Mouse (Mus musculus): ENCODE results near the gene Slc9a3. TPM values are rescaled to one million over a fixed set of nuclear protein-coding genes. Genes with fewer than 3 reads are reported as not detected.

The Slc9a3 gene
- polyA plus RNA-seq, 1 experiment from 2014 or later = 0.17 TPM

DNA sequence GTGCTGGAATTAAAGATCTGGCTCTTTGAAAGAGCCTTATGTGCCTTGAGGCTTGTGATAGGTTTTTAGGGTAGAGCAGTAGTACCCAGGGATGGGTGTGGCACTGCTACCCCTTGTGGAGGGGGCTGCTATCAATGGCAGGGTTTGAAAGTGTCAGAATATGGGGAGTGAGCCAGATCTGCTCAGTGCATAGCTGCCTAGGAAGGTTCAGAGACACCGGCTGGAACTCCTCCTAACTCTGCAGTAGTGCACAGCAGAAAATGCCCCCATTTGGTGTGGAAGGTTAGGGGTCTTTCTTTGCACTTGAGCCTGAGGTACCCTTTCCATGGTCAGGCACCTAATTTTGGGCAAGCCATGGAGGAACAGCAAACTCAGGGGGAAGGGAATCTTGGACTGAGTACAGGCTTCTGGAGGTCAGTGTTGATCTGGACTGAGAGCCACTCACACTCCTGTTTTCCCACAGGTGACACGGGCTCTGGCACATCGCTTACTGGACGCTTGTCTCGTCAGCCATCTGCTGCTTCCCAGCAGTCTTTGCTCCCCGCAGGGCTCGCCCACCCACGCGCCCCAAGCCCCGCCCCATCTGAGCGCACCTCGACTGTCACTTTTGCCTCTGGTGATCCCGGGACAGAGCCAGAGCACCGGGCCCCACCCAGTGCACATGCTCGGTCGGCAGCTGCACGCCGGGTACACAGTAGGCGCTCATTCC is 45.2 kb downstream of the Slc9a3 start:
- H3K27me3 ChIP-seq = no peaks in the 10 kb centered on the region
- no peaks in the 10 kb centered on the region for H3K9me3 ChIP-seq
- H3K27ac ChIP-seq (replicated peaks) = no peak overlapping the region
- 9% methylated on average over 19 of the region's 19 CpGs for WGBS
- ATAC-seq (ENCODE audit: low read depth) = peak; percentile 87
- peak overlapping the region; percentile 50 for H3K4me3 ChIP-seq
- H3K36me3 ChIP-seq = peaks cover 30% of the 10 kb centered on the region
- peak overlapping the region; percentile 74 for H3K4me2 ChIP-seq
- peak overlapping the region; percentile 78 for H3K9ac ChIP-seq
- H3K4me1 ChIP-seq (replicated peaks) = peaks cover 12% of the 10 kb centered on the region; the same call in 1 of the 2 replicates

DNA sequence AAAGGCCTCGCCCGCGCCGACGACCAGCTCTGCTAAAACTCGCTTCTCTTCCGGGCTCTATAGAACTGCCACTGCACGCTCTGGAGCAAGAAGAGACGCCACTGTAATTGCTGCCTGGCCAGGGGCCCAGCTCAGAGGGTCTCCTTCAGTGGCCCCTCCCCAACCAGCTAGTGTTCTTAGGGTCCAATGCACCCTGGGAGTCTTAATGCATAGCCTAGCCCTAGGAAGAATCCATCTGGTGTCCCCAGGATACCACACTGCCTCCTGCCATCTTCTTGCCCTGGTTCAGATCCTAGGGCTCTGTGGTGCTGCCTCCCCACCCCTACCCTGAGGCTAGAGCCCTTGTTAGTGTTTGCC is 45.8 kb downstream of the Slc9a3 start:
- 0 out of 2 replicates have a peak overlapping the region, but pooled peaks have one; percentile 13 for H3K27ac ChIP-seq (replicated peaks)
- H3K4me3 ChIP-seq = peak overlapping the region; percentile 50
- H3K9me3 ChIP-seq = no peaks in the 10 kb centered on the region
- H3K9ac ChIP-seq = peak overlapping the region; percentile 78
- H3K4me2 ChIP-seq = peak overlapping the region; percentile 74
- ATAC-seq (ENCODE audit: low read depth) = peak; percentile 80
- H3K27me3 ChIP-seq = no peaks in the 10 kb centered on the region
- peaks cover 35% of the 10 kb centered on the region for H3K36me3 ChIP-seq
- WGBS = 27% methylated on average over 9 of the region's 9 CpGs
- peaks cover 12% of the 10 kb centered on the region; the same call in 1 of the 2 replicates for H3K4me1 ChIP-seq (replicated peaks)

DNA sequence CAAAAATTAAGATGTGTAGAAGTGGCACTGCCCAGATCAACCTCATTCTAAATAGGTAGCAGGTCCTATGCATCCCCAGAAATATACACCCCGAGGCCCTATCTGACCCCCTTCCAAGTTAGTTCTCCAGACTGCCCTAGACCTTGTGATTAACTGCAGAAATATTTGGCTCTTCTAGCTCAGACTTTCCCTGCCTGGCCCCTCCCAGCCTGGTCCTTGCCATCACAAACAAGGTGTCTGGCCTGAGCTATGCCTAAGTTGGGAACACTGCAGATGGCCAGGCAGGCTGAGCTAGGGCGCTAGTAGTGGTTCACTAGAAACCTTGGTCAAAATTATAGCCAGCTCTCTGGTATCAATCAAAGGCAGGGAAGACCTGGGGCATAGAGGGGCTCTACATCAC is 46.2 kb downstream of the Slc9a3 start:
- Histone ChIP-seq H3K4me3 (no peak overlapping the region), H3K9ac (no peak overlapping the region), H3K4me2 (peak overlapping the region; percentile 74; the same call in 1 of the 2 replicates), H3K27me3 (no peaks in the 10 kb centered on the region), H3K36me3 (peaks cover 40% of the 10 kb centered on the region), H3K27ac (replicated peaks) (no peak overlapping the region), H3K9me3 (no peaks in the 10 kb centered on the region), H3K4me1 (replicated peaks) (peaks cover 12% of the 10 kb centered on the region; the same call in 1 of the 2 replicates)
- ATAC-seq (ENCODE audit: low read depth) = no peak
- 85% methylated on average over 2 of the region's 2 CpGs for WGBS

DNA sequence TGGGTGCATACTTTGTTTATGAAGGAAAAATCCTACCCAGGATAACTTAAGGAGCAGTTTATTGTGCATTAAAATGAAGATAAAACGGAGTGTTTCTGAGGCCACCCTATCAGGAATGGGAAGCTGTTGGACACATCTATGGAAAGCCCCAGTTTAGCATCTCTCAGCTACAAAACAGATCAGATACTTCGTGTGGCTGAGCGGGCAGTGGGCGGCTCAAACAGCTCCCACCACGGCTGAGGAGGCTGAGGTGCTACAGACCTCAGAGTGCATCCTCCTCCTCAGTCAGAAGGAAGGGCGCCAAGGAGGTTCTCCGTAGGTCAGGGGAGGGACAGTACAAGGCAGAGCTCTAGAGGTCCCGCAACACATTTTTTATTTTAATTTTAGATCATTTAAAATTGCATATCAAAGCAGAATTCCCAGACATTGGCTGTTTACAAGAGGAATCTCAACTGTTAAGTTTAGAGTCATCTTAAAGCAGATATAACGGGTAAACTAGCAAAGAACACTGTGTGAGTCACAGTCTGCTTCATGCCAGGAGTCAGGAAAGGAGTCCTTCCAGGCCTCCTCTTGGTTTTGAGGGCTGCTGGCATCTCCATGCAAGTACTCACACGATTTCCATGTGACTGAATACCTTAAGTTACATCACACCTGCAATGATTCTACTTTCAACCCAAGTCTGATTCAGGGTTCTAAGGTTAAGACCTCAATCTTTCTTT is 48.3 kb downstream of the Slc9a3 start:
- H3K9ac ChIP-seq = no peak overlapping the region
- no peaks in the 10 kb centered on the region for H3K27me3 ChIP-seq
- peaks cover 12% of the 10 kb centered on the region; the same call in 1 of the 2 replicates for H3K4me1 ChIP-seq (replicated peaks)
- peaks cover 60% of the 10 kb centered on the region for H3K36me3 ChIP-seq
- no peaks in the 10 kb centered on the region for H3K9me3 ChIP-seq
- no peak overlapping the region for H3K27ac ChIP-seq (replicated peaks)
- no peak overlapping the region for H3K4me2 ChIP-seq
- H3K4me3 ChIP-seq = no peak overlapping the region
- ATAC-seq (ENCODE audit: low read depth) = no peak
- 87% methylated on average over 10 of the region's 10 CpGs for WGBS

DNA sequence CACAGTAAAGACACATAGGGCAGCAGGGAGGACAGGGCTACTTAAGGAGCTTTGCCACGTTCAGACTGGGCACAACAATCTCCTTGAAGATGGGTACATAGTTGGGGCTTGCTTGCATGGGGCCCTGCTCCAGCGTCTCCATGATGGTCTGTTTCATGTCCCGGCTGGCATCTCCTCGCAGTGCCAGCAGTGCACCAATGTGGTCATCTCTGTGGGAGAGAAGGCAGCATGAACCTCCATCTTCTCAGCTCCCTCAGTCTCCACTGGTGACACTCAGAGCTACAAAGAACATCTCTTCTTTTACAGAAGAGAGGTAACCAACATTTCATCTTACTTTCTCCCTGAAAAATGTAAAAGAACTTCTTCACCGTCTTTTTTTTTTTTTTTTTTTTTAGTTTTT is 50.8 kb downstream of the Slc9a3 start:
- Histone ChIP-seq H3K4me2 (no peak overlapping the region), H3K27ac (replicated peaks) (no peak overlapping the region), H3K9ac (no peak overlapping the region), H3K4me1 (replicated peaks) (peaks cover 3% of the 10 kb centered on the region; the same call in 1 of the 2 replicates), H3K36me3 (peaks cover 79% of the 10 kb centered on the region), H3K27me3 (no peaks in the 10 kb centered on the region), H3K4me3 (no peak overlapping the region), H3K9me3 (no peaks in the 10 kb centered on the region)
- ATAC-seq (ENCODE audit: low read depth) = no peak
- 93% methylated on average over 5 of the region's 5 CpGs for WGBS

DNA sequence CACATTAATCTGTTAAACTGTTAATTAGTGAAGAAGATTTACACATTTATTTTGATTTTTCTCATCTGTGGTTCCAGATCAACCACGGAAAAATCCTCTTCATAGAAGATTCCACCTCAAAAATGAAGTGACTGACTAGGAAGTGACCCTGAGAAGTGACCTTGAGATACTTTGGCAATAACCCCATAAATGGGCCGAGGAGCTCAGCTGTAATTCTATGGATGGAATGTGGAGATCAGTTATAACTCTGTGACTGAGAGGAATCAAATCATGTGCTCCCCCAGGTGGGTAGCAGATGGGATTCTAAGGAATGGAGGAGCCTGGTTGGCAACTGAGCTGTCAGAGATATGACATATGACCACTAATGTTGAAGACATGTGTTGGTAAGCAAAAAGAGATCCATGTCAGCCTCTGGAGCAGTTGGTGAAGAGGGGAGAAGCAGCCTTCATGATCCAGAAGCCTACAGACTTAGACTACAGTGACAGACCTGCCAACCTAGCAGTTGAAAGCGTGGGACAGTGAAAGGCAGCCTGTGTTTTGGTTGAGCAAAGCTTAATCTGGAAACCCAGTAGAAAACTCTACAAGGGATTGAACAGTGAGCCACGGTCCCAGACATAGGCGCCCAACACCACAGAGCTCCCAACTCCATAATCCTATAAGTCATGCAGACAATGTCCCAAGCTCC is 61.9 kb downstream of the Slc9a3 start:
- Histone ChIP-seq H3K4me2 (no peak overlapping the region), H3K36me3 (peaks cover 67% of the 10 kb centered on the region), H3K27me3 (no peaks in the 10 kb centered on the region), H3K9ac (no peak overlapping the region), H3K27ac (replicated peaks) (no peak overlapping the region), H3K4me1 (replicated peaks) (no peaks in the 10 kb centered on the region), H3K9me3 (no peaks in the 10 kb centered on the region), H3K4me3 (no peak overlapping the region)
- no peak for ATAC-seq (ENCODE audit: low read depth)
- WGBS = 93% methylated on average over 5 of the region's 5 CpGs

DNA sequence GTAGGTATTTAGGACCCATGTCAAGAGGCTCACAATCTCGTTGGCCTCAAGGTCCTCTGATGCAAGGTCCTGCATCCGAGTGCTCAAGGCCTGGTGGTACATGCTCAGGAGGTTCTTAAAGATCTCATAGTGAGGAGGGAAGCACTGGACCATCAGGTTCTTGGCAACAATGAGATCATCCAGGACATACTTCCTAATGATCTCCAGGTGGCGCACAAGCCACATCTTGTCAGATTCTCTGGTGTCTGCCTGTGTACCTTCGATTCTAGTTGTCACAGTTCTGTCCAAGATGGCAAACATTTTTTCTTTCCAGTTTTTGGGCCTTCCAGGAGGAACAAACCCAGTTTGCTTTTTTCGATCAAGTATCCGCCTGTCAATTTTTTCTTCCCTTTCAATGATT is 71.4 kb downstream of the Slc9a3 start:
- H3K4me3 ChIP-seq = no peak overlapping the region
- H3K27ac ChIP-seq (replicated peaks) = no peak overlapping the region
- peaks cover 67% of the 10 kb centered on the region for H3K36me3 ChIP-seq
- H3K9me3 ChIP-seq = no peaks in the 10 kb centered on the region
- no peak for ATAC-seq (ENCODE audit: low read depth)
- H3K4me1 ChIP-seq (replicated peaks) = no peaks in the 10 kb centered on the region
- no peak overlapping the region for H3K4me2 ChIP-seq
- 85% methylated on average over 6 of the region's 6 CpGs for WGBS
- no peaks in the 10 kb centered on the region for H3K27me3 ChIP-seq
- no peak overlapping the region for H3K9ac ChIP-seq

DNA sequence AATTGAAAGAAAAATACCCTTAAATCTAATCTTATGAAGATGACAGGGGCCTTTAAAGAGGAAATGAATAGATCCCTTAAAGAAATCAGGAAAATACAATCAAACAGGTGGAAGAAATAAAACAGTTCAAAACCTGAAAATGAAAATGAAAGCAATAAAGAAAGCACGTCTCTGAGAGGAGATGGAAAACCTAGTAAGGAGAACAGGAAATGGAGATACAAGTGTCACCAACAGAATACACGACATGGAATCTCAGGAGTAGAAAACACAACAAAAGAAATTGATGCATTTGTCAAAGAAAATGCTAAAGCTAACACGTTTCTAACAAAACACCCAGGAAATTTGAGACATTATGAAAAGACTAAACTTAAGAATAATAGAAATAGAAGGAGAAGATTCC is 75.2 kb downstream of the Slc9a3 start:
- ATAC-seq (ENCODE audit: low read depth) = no peak
- Histone ChIP-seq H3K27ac (replicated peaks) (no peak overlapping the region), H3K4me1 (replicated peaks) (no peaks in the 10 kb centered on the region), H3K9ac (no peak overlapping the region), H3K36me3 (peaks cover 48% of the 10 kb centered on the region), H3K4me2 (no peak overlapping the region), H3K4me3 (no peak overlapping the region), H3K9me3 (no peaks in the 10 kb centered on the region), H3K27me3 (no peaks in the 10 kb centered on the region)
- 90% methylated on average over 3 of the region's 3 CpGs for WGBS

DNA sequence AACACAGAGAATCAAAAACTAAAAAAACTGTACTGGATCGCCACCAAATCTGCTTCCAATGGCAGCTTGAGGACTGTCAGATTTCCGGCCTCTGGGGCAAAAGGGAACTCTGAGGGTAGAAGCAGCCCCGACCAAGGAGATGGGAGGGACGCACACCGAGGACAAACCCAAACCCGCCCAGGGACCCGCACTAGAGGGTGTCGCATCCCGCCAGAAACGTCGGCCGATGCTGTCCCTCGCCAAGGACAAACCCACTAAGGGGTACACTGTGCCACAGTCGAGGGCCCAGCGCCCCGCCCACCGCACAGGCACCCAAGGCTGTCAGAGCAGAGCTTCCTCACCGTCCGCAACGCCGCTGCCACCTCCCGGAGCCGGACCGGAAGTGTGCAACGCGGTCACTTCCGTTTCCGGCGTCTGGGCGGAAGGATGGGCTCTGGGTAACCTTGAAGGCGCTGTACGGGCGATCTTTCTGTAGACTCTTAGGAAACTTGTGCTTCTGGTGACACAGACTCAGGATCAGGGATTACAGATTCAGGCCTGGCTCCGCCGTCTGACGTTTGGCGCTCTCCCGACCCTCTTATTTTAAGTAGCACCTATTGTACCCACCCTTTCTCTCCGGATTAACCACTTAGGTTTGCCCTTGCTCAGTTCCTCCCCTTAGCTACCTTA is 87.2 kb downstream of the Slc9a3 start, which contains the start of gene Exoc3:
TSS of gene Exoc3 (minus strand) at position 416 of the 669 bp plus-strand sequence.
- Histone ChIP-seq H3K36me3 (peaks cover 17% of the 10 kb centered on the region), H3K4me1 (replicated peaks) (peaks cover 34% of the 10 kb centered on the region), H3K27ac (replicated peaks) (peak within 1 kb of the TSS; percentile 90), H3K4me3 (peak within 1 kb of the TSS; percentile 75), H3K4me2 (peak within 1 kb of the TSS; percentile 89), H3K9me3 (no peaks in the 10 kb centered on the region), H3K27me3 (no peaks in the 10 kb centered on the region), H3K9ac (peak within 1 kb of the TSS; percentile 87)
- under 1% methylated on average over 39 of the region's 39 CpGs for WGBS
- peak; percentile 99 for ATAC-seq (ENCODE audit: low read depth)

DNA sequence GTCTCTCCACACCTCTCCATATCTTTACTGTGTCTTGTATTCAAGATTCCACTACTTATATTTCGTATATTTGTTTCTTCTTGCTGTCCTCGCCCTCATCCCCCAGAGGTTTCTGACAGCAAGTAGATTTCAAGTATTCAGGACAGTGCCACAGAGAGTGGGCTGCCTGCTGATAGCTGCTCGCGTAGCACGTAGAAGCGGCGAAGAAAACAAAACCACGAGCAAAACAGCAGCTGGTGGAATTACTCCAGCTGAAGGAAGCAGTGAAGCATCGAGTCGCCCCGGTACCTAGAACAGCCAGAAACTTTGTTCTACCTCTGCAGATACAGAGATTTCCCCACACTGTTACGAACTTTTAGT is 87.7 kb downstream of the Slc9a3 start:
- no peaks in the 10 kb centered on the region for H3K27me3 ChIP-seq
- peak overlapping the region; percentile 75 for H3K4me3 ChIP-seq
- H3K9me3 ChIP-seq = no peaks in the 10 kb centered on the region
- peaks cover 12% of the 10 kb centered on the region for H3K36me3 ChIP-seq
- ATAC-seq (ENCODE audit: low read depth) = peak; percentile 60
- peak overlapping the region; percentile 87 for H3K9ac ChIP-seq
- peaks cover 34% of the 10 kb centered on the region for H3K4me1 ChIP-seq (replicated peaks)
- 17% methylated on average over 12 of the region's 12 CpGs for WGBS
- H3K27ac ChIP-seq (replicated peaks) = peak overlapping the region; percentile 90
- H3K4me2 ChIP-seq = peak overlapping the region; percentile 89

DNA sequence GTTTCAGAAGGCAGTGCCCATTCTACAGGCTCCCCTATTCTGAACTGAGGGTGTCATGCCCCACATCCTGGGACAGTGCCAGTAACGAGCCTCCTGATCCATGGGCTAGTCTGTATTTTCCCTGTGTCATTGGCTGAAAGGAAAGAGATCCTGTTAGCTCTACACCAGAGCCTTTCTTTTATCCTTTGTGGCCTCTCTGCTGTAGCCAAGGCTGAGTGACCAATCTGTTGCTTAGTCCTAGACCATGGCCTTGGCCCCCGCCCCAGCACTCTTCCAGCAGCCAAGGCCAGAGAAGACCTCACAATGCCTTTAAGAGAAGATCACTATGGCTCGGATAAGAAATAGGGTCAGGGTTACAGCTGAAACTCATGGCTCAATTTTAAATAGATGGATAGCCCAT is 97.2 kb downstream of the Slc9a3 start:
- no peak for ATAC-seq (ENCODE audit: low read depth)
- H3K36me3 ChIP-seq = no peaks in the 10 kb centered on the region
- no peak overlapping the region for H3K27ac ChIP-seq (replicated peaks)
- H3K9ac ChIP-seq = no peak overlapping the region
- H3K27me3 ChIP-seq = no peaks in the 10 kb centered on the region
- H3K4me3 ChIP-seq = no peak overlapping the region
- H3K4me1 ChIP-seq (replicated peaks) = no peaks in the 10 kb centered on the region
- H3K4me2 ChIP-seq = no peak overlapping the region
- 79% methylated on average over 3 of the region's 3 CpGs for WGBS
- H3K9me3 ChIP-seq = no peaks in the 10 kb centered on the region
